Mouse (Mus musculus) testis, adult 2 months (tissue): ENCODE measurements at regions not wholly inside any gene's neighbourhood (a gene's known extent, or its start where the extent isn't known, plus 50 kb on each side); places are given as distances from the start of the nearest gene placed in this dataset.

ENCODE experiments used
- CTCF ChIP-seq: fragments of 200-500 bp; IDR thresholded peaks from 2 replicates; pipeline ENCODE4 v1.5.1; 2012; ENCODE audit warnings: low read depth, mild to moderate bottlenecking, inconsistent platforms, low read length, moderate library complexity; ENCODE audit not compliant: control insufficient read depth, insufficient read depth, insufficient replicate concordance
- POLR2A ChIP-seq: fragments of 200-500 bp; IDR thresholded peaks from 2 replicates; pipeline ENCODE4 v1.6.1; 2012; ENCODE audit warnings: low read depth, mild to moderate bottlenecking, inconsistent platforms, low read length, moderate library complexity; ENCODE audit not compliant: control insufficient read depth

GRCm38 (mm10) chr17:51528161-51528560 lies 304.9 kb downstream of the Satb1 start:
- TF ChIP-seq POLR2A: no peak
- no peak for TF ChIP-seq CTCF
